Mouse (Mus musculus) layer of hippocampus, adult 18-20 months (tissue): Measurements from ENCODE around the gene Ahcyl1. TPM values are rescaled to one million over a fixed set of nuclear protein-coding genes. Genes with fewer than 3 reads are reported as not detected.

Experiments
- DNase-seq, 2 experiments: peaks; one replicate each; pipeline ENCODE4 v3.0.0; 2022; ENCODE audit warnings: low spot score in 2 of 2
- total RNA-seq, 2 experiments: library from RNA; stranded (reverse); gene quantifications; 2 replicates each; pipeline ENCODE4 v1.2.3; 2021

Gene Ahcyl1
- total RNA-seq, 2 experiments from 2014 or later: 323 to 325 TPM

- DNase-seq: no peak
These were observed 8.0 kb upstream of the Ahcyl1 start for GRCm38 (mm10) chr3:107704371-107704705.

GRCm38 (mm10) chr3:107703675-107704370 lies 7.5 kb upstream of the Ahcyl1 start:
- no peak for DNase-seq

- DNase-seq: peak in 1 of 2 experiments; percentile 51
These were observed 5.5 kb upstream of the Ahcyl1 start for GRCm38 (mm10) chr3:107701767-107702394.

- peak; percentile 56 to 84 for DNase-seq
These were observed 4.3 kb upstream of the Ahcyl1 start for GRCm38 (mm10) chr3:107700625-107701024.

GRCm38 (mm10) chr3:107696910-107697309 lies 550 bp upstream of the Ahcyl1 start:
- DNase-seq: no peak

GRCm38 (mm10) chr3:107695219-107695947 lies 977 bp downstream of the Ahcyl1 start:
- DNase-seq: peak in 1 of 2 experiments; percentile 34

GRCm38 (mm10) chr3:107694256-107694900 lies 2.0 kb downstream of the Ahcyl1 start:
- DNase-seq: no peak

- peak in 1 of 2 experiments; percentile 55 for DNase-seq
These were observed 6.0 kb downstream of the Ahcyl1 start for GRCm38 (mm10) chr3:107690366-107690765.

GRCm38 (mm10) chr3:107689245-107689644 lies 7.1 kb downstream of the Ahcyl1 start:
- DNase-seq: no peak

- no peak for DNase-seq
These were observed 8.1 kb downstream of the Ahcyl1 start for GRCm38 (mm10) chr3:107688236-107688635.

GRCm38 (mm10) chr3:107686276-107686977 lies 9.9 kb downstream of the Ahcyl1 start:
- DNase-seq: peak in 1 of 2 experiments; percentile 34

GRCm38 (mm10) chr3:107685652-107686051 lies 10.7 kb downstream of the Ahcyl1 start:
- no peak for DNase-seq

GRCm38 (mm10) chr3:107683587-107683986 lies 12.8 kb downstream of the Ahcyl1 start:
- peak in 1 of 2 experiments; percentile 59 for DNase-seq

- DNase-seq: peak; percentile 48 to 78
These were observed 15.4 kb downstream of the Ahcyl1 start for GRCm38 (mm10) chr3:107680790-107681576.

- no peak for DNase-seq
These were observed 24.9 kb downstream of the Ahcyl1 start for GRCm38 (mm10) chr3:107671509-107671908.

- no peak for DNase-seq
These were observed 25.9 kb downstream of the Ahcyl1 start for GRCm38 (mm10) chr3:107670500-107670899.

GRCm38 (mm10) chr3:107668786-107669185 lies 27.6 kb downstream of the Ahcyl1 start:
- DNase-seq: no peak

- DNase-seq: no peak
These were observed 28.9 kb downstream of the Ahcyl1 start for GRCm38 (mm10) chr3:107667426-107667825.

- no peak for DNase-seq
These were observed 31.7 kb downstream of the Ahcyl1 start for GRCm38 (mm10) chr3:107664641-107665040.

GRCm38 (mm10) chr3:107659000-107659399 lies 37.4 kb downstream of the Ahcyl1 start:
- DNase-seq: no peak
